Mouse (Mus musculus) hindbrain, embryonic 14.5 days (tissue): ENCODE measurements around the gene Ahnak2. TPM values are rescaled to one million over a fixed set of nuclear protein-coding genes. Genes with fewer than 3 reads are reported as not detected.

Experiments
- ATAC-seq: fragments of 200-750 bp; cut with Nextera tagmentation; 2 replicates; pipeline ENCODE4 v1.8.0; 2017; ENCODE audit warnings: moderate number of reproducible peaks, mild to moderate bottlenecking, moderate TSS enrichment, moderate library complexity; ENCODE audit not compliant: low FRiP score
- DNase-seq: peaks from one replicate; pipeline ENCODE4 v3.0.0-alpha.2; 2015; ENCODE audit warnings: low spot score
- H3K27ac ChIP-seq: fragments of 300-500 bp; sonication (generic); 2 replicates; pipeline ENCODE4 v1.5.1; 2014; ENCODE audit warnings: mild to moderate bottlenecking, moderate library complexity
- H3K27me3 ChIP-seq: fragments of 300-500 bp; sonication (generic); 2 replicates; pipeline ENCODE4 v1.6.1; 2014; ENCODE audit warnings: mild to moderate bottlenecking, low read length, mixed read lengths; ENCODE audit not compliant: control insufficient read depth, insufficient read depth
- H3K36me3 ChIP-seq: fragments of 300-500 bp; sonication (generic); replicated peaks from 2 replicates; pipeline ENCODE4 v1.6.1; 2014; ENCODE audit not compliant: control insufficient read depth, insufficient read depth
- H3K4me1 ChIP-seq: fragments of 300-500 bp; sonication (generic); replicated peaks from 2 replicates; pipeline ENCODE4 v1.6.1; 2014; ENCODE audit warnings: antibody characterized with exemption, low read length, mixed read lengths; ENCODE audit not compliant: control insufficient read depth, insufficient read depth
- H3K4me2 ChIP-seq: fragments of 300-500 bp; sonication (generic); replicated peaks from 2 replicates; pipeline ENCODE4 v1.6.1; 2014; ENCODE audit warnings: mild to moderate bottlenecking, moderate library complexity
- H3K4me3 ChIP-seq: fragments of 300-500 bp; sonication (generic); replicated peaks from 2 replicates; pipeline ENCODE4 v1.5.1; 2014; ENCODE audit warnings: mild to moderate bottlenecking, low read length
- H3K9ac ChIP-seq: fragments of 300-500 bp; sonication (generic); 2 replicates; pipeline ENCODE4 v1.6.1; 2014
- H3K9me3 ChIP-seq: fragments of 300-500 bp; sonication (generic); 2 replicates; pipeline ENCODE4 v1.6.1; 2016; ENCODE audit warnings: low read length; ENCODE audit not compliant: control insufficient read depth
- WGBS: fragments of 180-500 bp; shearing (Covaris S2); extraction: QIAGEN DNeasy Blood & Tissue Kit; methylation state at CpG from one replicate; pipeline ENCODE4 v1.1.7; 2014; 5-methylcytosine and 5-hydroxymethylcytosine counted together
- polyA plus RNA-seq: library from polyadenylated mRNA; unstranded; fragments of >200 nt; fragmentation: Nextera tagmentation; extraction: Ambion mirVana; gene quantifications from 2 replicates; pipeline ENCODE4 v1.2.1, GENCODE M21; 2014

The Ahnak2 gene
- polyA plus RNA-seq, 1 experiment from 2014 or later, result 1.9 TPM

- no peaks in the 10 kb centered on the region for H3K9me3 ChIP-seq
- H3K27me3 ChIP-seq, result no peaks in the 10 kb centered on the region
- no peak for DNase-seq
- no peak within 1 kb of the TSS for H3K4me2 ChIP-seq
- no peak within 1 kb of the TSS for H3K4me3 ChIP-seq
- 43% methylated on average over 4 of the region's 4 CpGs for WGBS
- H3K4me1 ChIP-seq, result no peaks in the 10 kb centered on the region
- H3K9ac ChIP-seq, result no peak within 1 kb of the TSS
- H3K36me3 ChIP-seq, result no peaks in the 10 kb centered on the region
- no peak for ATAC-seq
- no peak within 1 kb of the TSS for H3K27ac ChIP-seq
Measured at GRCm38 (mm10) chr12:112760154-112760926, 42.1 kb downstream of the Ahnak2 start, which contains the start of gene Pld4. Pld4 (plus strand) TSS chr12:112760655.

- H3K27me3 ChIP-seq, result no peaks in the 10 kb centered on the region
- ATAC-seq, result no peak
- no peaks in the 10 kb centered on the region for H3K36me3 ChIP-seq
- no peak overlapping the region for H3K27ac ChIP-seq
- H3K4me1 ChIP-seq, result no peaks in the 10 kb centered on the region
- no peaks in the 10 kb centered on the region for H3K9me3 ChIP-seq
- no peak for DNase-seq
- no peak overlapping the region for H3K9ac ChIP-seq
- H3K4me3 ChIP-seq, result no peak overlapping the region
- 90% methylated on average over 3 of the region's 3 CpGs for WGBS
- no peak overlapping the region for H3K4me2 ChIP-seq
Measured at GRCm38 (mm10) chr12:112759471-112759870, 43.0 kb downstream of the Ahnak2 start.

DNA sequence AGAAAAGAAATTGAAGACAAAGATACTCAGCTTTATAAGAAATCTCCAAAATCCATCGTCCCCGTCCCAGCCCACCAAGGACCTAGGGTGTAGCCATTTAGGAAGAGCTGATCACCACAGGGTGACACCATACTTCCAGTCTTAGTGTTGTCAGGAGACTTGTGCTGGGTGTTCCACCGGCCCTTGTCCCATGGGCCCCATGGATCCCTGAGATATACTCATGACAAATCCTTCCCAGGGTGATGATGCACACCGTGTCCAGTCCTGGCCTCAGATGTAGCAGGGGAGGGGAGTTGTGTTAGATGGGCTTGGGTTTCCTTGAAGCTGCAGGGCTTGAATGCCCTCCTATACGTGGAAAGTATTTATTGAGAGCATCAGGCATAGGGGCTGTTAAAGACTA lies 44.6 kb downstream of the Ahnak2 start:
- Histone ChIP-seq H3K4me1 (no peaks in the 10 kb centered on the region), H3K9ac (no peak overlapping the region), H3K4me2 (no peak overlapping the region), H3K36me3 (no peaks in the 10 kb centered on the region), H3K9me3 (no peaks in the 10 kb centered on the region), H3K27ac (no peak overlapping the region), H3K4me3 (no peak overlapping the region), H3K27me3 (no peaks in the 10 kb centered on the region)
- ATAC-seq (no peak), DNase-seq (no peak)
- 93% methylated on average over 5 of the region's 5 CpGs for WGBS

- no peaks in the 10 kb centered on the region for H3K36me3 ChIP-seq
- 69% methylated on average over 4 of the region's 4 CpGs for WGBS
- no peak for ATAC-seq
Measured at GRCm38 (mm10) chr12:112755900-112756299, 46.6 kb downstream of the Ahnak2 start.

GRCm38 (mm10) chr12:112752399-112752798 lies 50.1 kb downstream of the Ahnak2 start:
- Histone ChIP-seq H3K27me3 (no peaks in the 10 kb centered on the region), H3K9ac (no peak overlapping the region), H3K4me1 (peaks cover 10% of the 10 kb centered on the region; the same call in 1 of the 2 replicates), H3K27ac (no peak overlapping the region), H3K36me3 (no peaks in the 10 kb centered on the region), H3K4me2 (no peak overlapping the region), H3K4me3 (no peak overlapping the region), H3K9me3 (no peaks in the 10 kb centered on the region)
- no peak for DNase-seq
- WGBS, result 60% methylated on average over 2 of the region's 2 CpGs
- no peak for ATAC-seq

More at GRCm38 (mm10) chr12:112755900-112756299, 46.6 kb downstream of the Ahnak2 start:
- DNase-seq, result no peak
- no peaks in the 10 kb centered on the region for H3K4me1 ChIP-seq
- H3K9ac ChIP-seq, result no peak overlapping the region
- H3K27me3 ChIP-seq, result no peaks in the 10 kb centered on the region
- H3K4me3 ChIP-seq, result no peak overlapping the region
- no peaks in the 10 kb centered on the region for H3K9me3 ChIP-seq
- no peak overlapping the region for H3K27ac ChIP-seq
- H3K4me2 ChIP-seq, result no peak overlapping the region

DNA sequence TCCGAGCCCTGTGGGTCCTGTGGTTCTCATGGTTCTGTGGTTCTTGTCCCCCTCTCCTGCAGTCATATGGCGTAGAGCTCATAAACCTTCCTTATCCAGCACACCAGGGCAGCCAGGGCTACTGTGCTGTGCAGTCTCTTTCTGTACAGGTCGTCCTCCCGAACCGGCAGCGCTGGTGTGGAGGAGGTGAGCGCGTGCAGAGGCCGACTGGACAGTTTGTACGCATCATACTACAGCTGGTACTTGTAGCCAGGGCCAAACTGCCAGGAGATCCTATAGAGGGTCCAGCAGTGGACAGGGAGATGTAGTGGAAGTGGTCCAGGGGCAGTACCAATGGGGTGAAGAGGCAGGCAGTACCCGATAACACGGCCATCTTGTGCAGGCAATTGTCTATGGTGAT lies 51.5 kb downstream of the Ahnak2 start:
- H3K4me1 ChIP-seq, result peaks cover 17% of the 10 kb centered on the region; the same call in 1 of the 2 replicates
- H3K27me3 ChIP-seq, result no peaks in the 10 kb centered on the region
- no peak overlapping the region for H3K27ac ChIP-seq
- H3K4me3 ChIP-seq, result no peak overlapping the region
- ATAC-seq (no peak), DNase-seq (no peak)
- H3K4me2 ChIP-seq, result no peak overlapping the region
- WGBS, result 88% methylated on average over 12 of the region's 12 CpGs
- no peaks in the 10 kb centered on the region for H3K36me3 ChIP-seq
- no peaks in the 10 kb centered on the region for H3K9me3 ChIP-seq
- no peak overlapping the region for H3K9ac ChIP-seq

GRCm38 (mm10) chr12:112747606-112747970 lies 54.9 kb downstream of the Ahnak2 start:
- Histone ChIP-seq H3K36me3 (peaks cover 23% of the 10 kb centered on the region), H3K9me3 (no peaks in the 10 kb centered on the region), H3K4me2 (peak overlapping the region; percentile 0; the same call in 1 of the 2 replicates), H3K27ac (peak overlapping the region; percentile 73), H3K4me1 (peaks cover 17% of the 10 kb centered on the region; the same call in 1 of the 2 replicates), H3K27me3 (no peaks in the 10 kb centered on the region), H3K9ac (peak overlapping the region; percentile 28), H3K4me3 (no peak overlapping the region)
- 64% methylated on average over 8 of the region's 8 CpGs for WGBS
- ATAC-seq (peak; percentile 10; the same call in 1 of the 2 replicates), DNase-seq (no peak)

- H3K4me1 ChIP-seq, result peaks cover 17% of the 10 kb centered on the region; the same call in 1 of the 2 replicates
- peak; percentile 83 for DNase-seq
- H3K4me2 ChIP-seq, result peak overlapping the region; percentile 0; the same call in 1 of the 2 replicates
- peak overlapping the region; percentile 28 for H3K9ac ChIP-seq
- H3K9me3 ChIP-seq, result no peaks in the 10 kb centered on the region
- peak overlapping the region; percentile 73 for H3K27ac ChIP-seq
- H3K36me3 ChIP-seq, result peaks cover 28% of the 10 kb centered on the region
- ATAC-seq, result peak; percentile 51
- no peak overlapping the region for H3K4me3 ChIP-seq
- 20% methylated on average over 10 of the region's 10 CpGs for WGBS
- H3K27me3 ChIP-seq, result no peaks in the 10 kb centered on the region
Measured at GRCm38 (mm10) chr12:112746808-112747605, 55.5 kb downstream of the Ahnak2 start.

DNA sequence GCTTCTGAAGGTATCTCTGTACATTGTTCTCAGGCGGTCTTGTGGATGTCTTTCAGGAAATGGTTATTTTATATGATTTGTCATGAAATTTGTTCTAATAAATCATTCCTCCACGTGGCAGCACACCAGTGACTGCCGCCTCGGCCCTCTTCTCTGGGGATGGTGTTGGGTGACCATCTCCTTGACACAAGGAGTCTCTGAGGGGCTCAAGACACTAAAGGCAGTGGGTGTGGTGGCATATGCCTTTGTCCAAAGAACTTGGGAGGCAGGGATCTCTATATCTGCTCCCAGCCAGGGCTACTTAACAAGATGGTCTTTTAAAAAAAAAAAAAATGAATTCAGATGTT lies 56.0 kb downstream of the Ahnak2 start:
- Histone ChIP-seq H3K9me3 (no peaks in the 10 kb centered on the region), H3K27ac (0 out of 2 replicates have a peak overlapping the region, but pooled peaks have one; percentile 16), H3K27me3 (no peaks in the 10 kb centered on the region), H3K4me1 (peaks cover 17% of the 10 kb centered on the region; the same call in 1 of the 2 replicates), H3K4me2 (no peak overlapping the region), H3K36me3 (peaks cover 31% of the 10 kb centered on the region), H3K4me3 (no peak overlapping the region), H3K9ac (no peak overlapping the region)
- DNase-seq (no peak), ATAC-seq (peak; percentile 9; the same call in 1 of the 2 replicates)
- WGBS, result 67% methylated on average over 4 of the region's 4 CpGs
